Mouse (Mus musculus): Measurements from ENCODE around the gene Akirin1. TPM values are rescaled to one million over a fixed set of nuclear protein-coding genes. Genes with fewer than 3 reads are reported as not detected.

The Akirin1 gene
- polyA plus RNA-seq, 1 experiment, result 30.0 TPM

DNA sequence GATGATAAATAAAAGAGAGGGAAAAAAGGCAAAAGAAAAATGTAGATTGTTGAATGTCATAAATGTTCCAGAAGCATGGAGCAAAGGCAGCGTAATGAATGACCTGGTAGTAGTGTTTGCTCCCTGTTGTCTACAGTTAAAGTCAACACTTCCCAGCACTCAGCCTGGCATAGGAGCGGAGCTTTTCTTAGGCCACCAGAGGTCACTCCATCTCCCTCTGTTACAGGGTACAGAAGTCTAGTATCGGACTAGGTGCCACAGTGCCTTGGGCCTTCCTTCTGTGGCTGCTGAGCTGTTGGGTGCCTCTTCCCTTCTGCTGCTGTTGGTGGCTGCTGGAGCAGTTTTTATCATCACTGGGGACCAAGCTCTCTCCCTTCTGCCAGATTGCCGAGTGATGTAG, 8.2 kb upstream of the Akirin1 start:
- Histone ChIP-seq H3ac (ENCODE audit: control insufficient read depth, insufficient read length) (no peak overlapping the region), H3K27me3 (ENCODE audit: control insufficient read depth, insufficient read depth, insufficient read length) (no peaks in the 10 kb centered on the region), H3K79me2 (ENCODE audit: control insufficient read depth, insufficient read depth) (no peaks in the 10 kb centered on the region), H3K4me3 (no peak overlapping the region), H3K4me2 (ENCODE audit: low read depth) (no peak overlapping the region), H3K36me3 (ENCODE audit: control insufficient read depth, insufficient read depth) (no peaks in the 10 kb centered on the region)
- TF ChIP-seq POLR2A (IDR thresholded peaks at IDR 0.05; ENCODE audit: insufficient read length, low read depth) (no peak), POLR2AphosphoS2 (IDR thresholded peaks at IDR 0.05; ENCODE audit: insufficient read length, low read depth) (no peak), TCF12 (IDR thresholded peaks at IDR 0.05; ENCODE audit: insufficient read depth, poor library complexity, severe bottlenecking) (no peak), E2F4 (IDR thresholded peaks at IDR 0.05; ENCODE audit: insufficient read depth) (no peak)

DNA sequence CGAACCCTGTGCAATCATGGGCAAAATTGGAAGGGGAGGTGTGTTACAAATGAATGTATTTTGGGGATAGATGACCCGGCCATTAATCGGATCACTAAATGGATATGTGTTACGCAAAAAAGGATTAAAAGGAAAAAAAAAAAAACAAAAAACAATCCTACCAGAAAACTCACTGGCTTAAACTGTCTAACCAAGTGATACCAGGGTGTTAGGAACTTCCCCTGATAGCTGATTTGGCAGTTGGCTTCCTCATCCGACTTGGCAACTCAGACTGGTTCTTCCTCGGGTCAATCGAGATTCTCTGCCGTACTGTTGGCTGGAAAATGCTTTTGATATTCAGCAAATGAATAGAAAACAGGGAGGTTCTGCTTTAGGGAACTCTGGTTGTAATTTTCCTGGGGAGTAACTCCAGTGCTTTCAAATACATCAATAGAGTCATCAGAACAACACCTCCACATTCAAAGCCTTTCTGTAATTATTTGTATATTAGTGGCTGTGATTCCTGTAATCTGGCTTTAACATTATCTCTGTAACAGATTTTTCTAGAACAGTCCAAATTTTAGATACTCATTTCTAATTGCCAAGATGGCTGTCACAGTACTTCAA, 665 bp upstream of the Akirin1 start:
- H3ac ChIP-seq (ENCODE audit: control insufficient read depth, insufficient read length), result peak overlapping the region; percentile 91
- H3K79me2 ChIP-seq (ENCODE audit: control insufficient read depth, insufficient read depth), result peaks cover 40% of the 10 kb centered on the region
- no peaks in the 10 kb centered on the region for H3K27me3 ChIP-seq (ENCODE audit: control insufficient read depth, insufficient read depth, insufficient read length)
- H3K4me3 ChIP-seq, result peak overlapping the region; percentile 87
- H3K4me2 ChIP-seq (ENCODE audit: low read depth), result peak overlapping the region; percentile 92
- peaks cover 4% of the 10 kb centered on the region for H3K36me3 ChIP-seq (ENCODE audit: control insufficient read depth, insufficient read depth)
- TF ChIP-seq TCF12 (IDR thresholded peaks at IDR 0.05; ENCODE audit: insufficient read depth, poor library complexity, severe bottlenecking) (no peak), POLR2AphosphoS2 (IDR thresholded peaks at IDR 0.05; ENCODE audit: insufficient read length, low read depth) (no peak), USF1 (IDR thresholded peaks at IDR 0.05; ENCODE audit: low read depth) (no peak), TCF3 (IDR thresholded peaks at IDR 0.05; ENCODE audit: insufficient read length, low read depth) (no peak), POLR2A (IDR thresholded peaks at IDR 0.05; ENCODE audit: insufficient read length, low read depth) (no peak), E2F4 (IDR thresholded peaks at IDR 0.05; ENCODE audit: insufficient read depth) (no peak), REST (IDR thresholded peaks at IDR 0.05; ENCODE audit: insufficient read depth, insufficient read length) (no peak), CEBPB (IDR thresholded peaks at IDR 0.05; ENCODE audit: insufficient read depth, poor library complexity, severe bottlenecking) (no peak), SRF (IDR thresholded peaks at IDR 0.05; ENCODE audit: control insufficient read depth, insufficient read length, low read depth) (no peak), MAX (IDR thresholded peaks at IDR 0.05; ENCODE audit: low read depth) (no peak), MYOD1 (IDR thresholded peaks at IDR 0.05; ENCODE audit: control insufficient read depth in 1 of 3, insufficient read length in 2 of 3, low read depth in 2 of 3) (no peak), MYOG (IDR thresholded peaks at IDR 0.05; ENCODE audit: control insufficient read depth in 1 of 3, insufficient read depth in 1 of 3, insufficient read length in 2 of 3, low read depth in 2 of 3) (no peak)

DNA sequence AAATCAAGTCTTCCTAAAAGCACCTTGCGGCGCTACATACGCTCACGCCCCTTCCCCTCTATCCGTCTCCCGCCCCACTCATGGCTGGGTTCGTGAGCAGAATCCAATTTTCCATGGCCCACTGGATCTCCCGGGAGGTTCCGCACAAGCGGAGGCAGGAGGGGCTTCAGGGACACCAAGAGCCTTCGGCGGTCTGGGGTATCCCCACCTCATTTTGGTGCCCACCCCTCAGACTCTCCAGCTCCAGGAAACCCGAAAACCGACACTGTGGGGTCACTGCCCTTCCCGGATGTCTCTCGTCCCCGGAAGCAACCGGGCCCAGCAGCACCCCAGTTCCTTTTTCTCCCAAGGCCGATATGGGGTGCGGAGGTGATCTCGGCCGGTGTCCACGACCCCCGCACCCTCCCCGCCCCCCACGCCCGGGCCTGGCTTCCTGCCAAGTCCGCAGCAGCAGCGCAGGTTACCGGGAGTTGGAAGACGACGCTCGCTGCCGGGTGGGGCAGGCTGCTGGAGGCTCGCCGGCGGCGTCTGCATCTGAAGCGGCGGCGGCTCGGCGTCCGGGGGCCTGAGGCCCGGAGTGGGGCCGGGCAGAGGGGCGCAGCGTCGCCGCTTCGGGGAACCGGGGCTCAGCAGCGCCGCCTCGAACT, 538 bp downstream of the Akirin1 start:
- peak overlapping the region; percentile 96 for H3K4me2 ChIP-seq (ENCODE audit: low read depth)
- peak overlapping the region; percentile 87 for H3K4me3 ChIP-seq
- peaks cover 4% of the 10 kb centered on the region for H3K36me3 ChIP-seq (ENCODE audit: control insufficient read depth, insufficient read depth)
- peak overlapping the region; percentile 91 for H3ac ChIP-seq (ENCODE audit: control insufficient read depth, insufficient read length)
- H3K27me3 ChIP-seq (ENCODE audit: control insufficient read depth, insufficient read depth, insufficient read length), result no peaks in the 10 kb centered on the region
- no peak for TF ChIP-seq POLR2A (IDR thresholded peaks at IDR 0.05; ENCODE audit: insufficient read length, low read depth)
- TF ChIP-seq MAX (IDR thresholded peaks at IDR 0.05; ENCODE audit: low read depth), result no peak
- TF ChIP-seq REST (IDR thresholded peaks at IDR 0.05; ENCODE audit: insufficient read depth, insufficient read length), result no peak
- TF ChIP-seq SRF (IDR thresholded peaks at IDR 0.05; ENCODE audit: control insufficient read depth, insufficient read length, low read depth), result no peak
- no peak for TF ChIP-seq USF1 (IDR thresholded peaks at IDR 0.05; ENCODE audit: low read depth)
- TF ChIP-seq CEBPB (IDR thresholded peaks at IDR 0.05; ENCODE audit: insufficient read depth, poor library complexity, severe bottlenecking), result no peak
- no peak for TF ChIP-seq TCF3 (IDR thresholded peaks at IDR 0.05; ENCODE audit: insufficient read length, low read depth)
- H3K79me2 ChIP-seq (ENCODE audit: control insufficient read depth, insufficient read depth), result peaks cover 52% of the 10 kb centered on the region

DNA sequence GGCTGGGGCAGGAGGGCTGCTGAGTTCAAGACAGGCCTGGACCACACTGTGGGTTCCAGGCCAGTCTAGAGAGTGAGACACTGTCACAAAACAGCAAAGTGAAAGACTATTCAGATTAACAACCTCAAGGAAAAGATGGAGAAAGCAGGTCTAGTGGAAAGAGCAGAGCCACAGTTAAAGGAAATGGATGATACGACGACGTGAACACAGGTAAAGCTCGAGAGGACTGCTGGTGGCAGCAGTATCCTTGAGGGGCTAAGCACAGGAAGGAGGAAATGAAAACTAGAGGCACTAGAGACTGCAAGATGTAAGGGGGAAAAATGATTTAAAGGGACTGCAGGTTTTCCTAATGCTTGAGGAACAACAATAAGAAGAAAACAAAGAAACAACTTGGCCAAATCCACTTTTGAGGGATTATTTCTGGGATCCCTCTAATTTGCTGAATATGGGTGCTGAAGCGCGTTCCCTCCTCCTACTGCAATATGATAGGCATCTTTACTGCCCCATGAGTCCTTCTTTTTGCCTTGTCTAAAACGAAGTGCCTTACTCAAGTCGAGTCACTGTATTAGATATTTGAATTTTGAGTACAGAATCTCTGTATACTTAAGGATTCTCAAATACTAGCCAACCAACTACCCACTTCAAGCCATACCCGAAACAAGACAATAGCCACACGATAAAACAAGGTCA, 1.3 kb downstream of the Akirin1 start:
- Histone ChIP-seq H3ac (ENCODE audit: control insufficient read depth, insufficient read length) (peak overlapping the region; percentile 91), H3K4me2 (ENCODE audit: low read depth) (peak overlapping the region; percentile 96), H3K4me3 (peak overlapping the region; percentile 87), H3K36me3 (ENCODE audit: control insufficient read depth, insufficient read depth) (peaks cover 4% of the 10 kb centered on the region), H3K27me3 (ENCODE audit: control insufficient read depth, insufficient read depth, insufficient read length) (no peaks in the 10 kb centered on the region), H3K79me2 (ENCODE audit: control insufficient read depth, insufficient read depth) (peaks cover 59% of the 10 kb centered on the region)
- TF ChIP-seq USF1 (IDR thresholded peaks at IDR 0.05; ENCODE audit: low read depth), result no peak
- TF ChIP-seq MAX (IDR thresholded peaks at IDR 0.05; ENCODE audit: low read depth), result no peak
- TF ChIP-seq MYOG (IDR thresholded peaks at IDR 0.05; ENCODE audit: control insufficient read depth in 1 of 3, insufficient read depth in 1 of 3, insufficient read length in 2 of 3, low read depth in 2 of 3), result no peak
- TF ChIP-seq SRF (IDR thresholded peaks at IDR 0.05; ENCODE audit: control insufficient read depth, insufficient read length, low read depth), result no peak
- TF ChIP-seq REST (IDR thresholded peaks at IDR 0.05; ENCODE audit: insufficient read depth, insufficient read length), result no peak
- TF ChIP-seq TCF12 (IDR thresholded peaks at IDR 0.05; ENCODE audit: insufficient read depth, poor library complexity, severe bottlenecking), result no peak
- no peak for TF ChIP-seq MYOD1 (IDR thresholded peaks at IDR 0.05; ENCODE audit: control insufficient read depth in 1 of 3, insufficient read length in 2 of 3, low read depth in 2 of 3)
- no peak for TF ChIP-seq CEBPB (IDR thresholded peaks at IDR 0.05; ENCODE audit: insufficient read depth, poor library complexity, severe bottlenecking)
- no peak for TF ChIP-seq POLR2AphosphoS2 (IDR thresholded peaks at IDR 0.05; ENCODE audit: insufficient read length, low read depth)
- TF ChIP-seq E2F4 (IDR thresholded peaks at IDR 0.05; ENCODE audit: insufficient read depth), result no peak
- TF ChIP-seq TCF3 (IDR thresholded peaks at IDR 0.05; ENCODE audit: insufficient read length, low read depth), result no peak
- TF ChIP-seq POLR2A (IDR thresholded peaks at IDR 0.05; ENCODE audit: insufficient read length, low read depth), result no peak
